Mouse (Mus musculus) CH12.LX (cell line): ENCODE data around the gene Btbd9.

Experiments used
- CHD2 ChIP-seq: IDR thresholded peaks from 2 replicates; pipeline ENCODE4 v1.6.1; 2011; ENCODE audit warnings: low read length, improper control_type of control experiment
- CTCF ChIP-seq, 2 experiments: IDR thresholded peaks in 1 of 2; conservative IDR thresholded peaks in 1 of 2; 2 replicates each; pipeline ENCODE4 v1.5.1; 2011 to 2012; ENCODE audit warnings: low read depth in 2 of 2, low read length in 2 of 2, improper control_type of control experiment in 1 of 2, inconsistent platforms in 1 of 2, mild to moderate bottlenecking in 1 of 2, moderate library complexity in 1 of 2
- EP300 ChIP-seq: IDR thresholded peaks from 2 replicates; pipeline ENCODE4 v1.6.1; 2011; ENCODE audit warnings: low read length, improper control_type of control experiment
- GABPA ChIP-seq: IDR thresholded peaks from 2 replicates; pipeline ENCODE4 v1.6.1; 2012; ENCODE audit warnings: low read depth, low read length, improper control_type of control experiment, inconsistent platforms; ENCODE audit not compliant: insufficient replicate concordance
- HCFC1 ChIP-seq: IDR thresholded peaks from 2 replicates; pipeline ENCODE4 v1.6.1; 2012; ENCODE audit warnings: low read depth, mild to moderate bottlenecking, inconsistent platforms, low read length, improper control_type of control experiment
- JUND ChIP-seq: conservative IDR thresholded peaks from 2 replicates; pipeline ENCODE4 v1.6.1; 2011; ENCODE audit warnings: low read depth, low read length, improper control_type of control experiment
- MAFK ChIP-seq: IDR thresholded peaks from 2 replicates; pipeline ENCODE4 v1.6.1; 2011; ENCODE audit warnings: low read length, improper control_type of control experiment; ENCODE audit not compliant: insufficient replicate concordance
- NELFE ChIP-seq: IDR thresholded peaks from 2 replicates; pipeline ENCODE4 v1.6.1; 2011; ENCODE audit warnings: low read depth, low read length, improper control_type of control experiment
- POLR2A ChIP-seq: IDR thresholded peaks from 2 replicates; pipeline ENCODE4 v1.6.1; 2011; ENCODE audit warnings: low read depth, mild to moderate bottlenecking, improper control_type of control experiment, low read length
- SIN3A ChIP-seq: IDR thresholded peaks from 2 replicates; pipeline ENCODE4 v1.6.1; 2012; ENCODE audit warnings: low read length, improper control_type of control experiment, inconsistent platforms
- SMC3 ChIP-seq: IDR thresholded peaks from 2 replicates; pipeline ENCODE4 v1.6.1; 2011; ENCODE audit warnings: low read depth, low read length, improper control_type of control experiment
- TCF12 ChIP-seq: IDR thresholded peaks from 2 replicates; pipeline ENCODE4 v1.6.1; 2014; ENCODE audit warnings: low read depth, mild to moderate bottlenecking, inconsistent platforms, low read length, improper control_type of control experiment
- USF1 ChIP-seq: IDR thresholded peaks from 2 replicates; pipeline ENCODE4 v1.6.1; 2014; ENCODE audit warnings: low read depth, mild to moderate bottlenecking, inconsistent platforms, low read length, improper control_type of control experiment
- ZKSCAN1 ChIP-seq: IDR thresholded peaks from 2 replicates; pipeline ENCODE4 v1.6.1; 2012; ENCODE audit warnings: low read depth, inconsistent platforms, low read length, improper control_type of control experiment, borderline replicate concordance

GRCm38 (mm10) chr17:30594407-30594806 is 18.1 kb upstream of the Btbd9 start:
- TF ChIP-seq CTCF (conservative IDR thresholded peaks at IDR 0.05 in 1 of 2, IDR thresholded peaks at IDR 0.05 in 1 of 2; ENCODE audit: low read depth in 2 of 2, low read length in 2 of 2) (no peak), POLR2A (no peak), EP300 (no peak), GABPA (no peak), NELFE (no peak), SIN3A (no peak), HCFC1 (no peak), USF1 (no peak), TCF12 (no peak), ZKSCAN1 (no peak), SMC3 (no peak), JUND (no peak), MAFK (no peak), CHD2 (no peak)
